Mouse (Mus musculus) neural tube, embryonic 15.5 days (tissue): Measurements from ENCODE around the gene Pik3cd. TPM values are rescaled to one million over a fixed set of nuclear protein-coding genes. Genes with fewer than 3 reads are reported as not detected.

Experiments used
- ATAC-seq: fragments of 200-750 bp; cut with Nextera tagmentation; 2 replicates; pipeline ENCODE4 v1.8.0; 2017; ENCODE audit warnings: mild to moderate bottlenecking, moderate TSS enrichment, moderate library complexity; ENCODE audit not compliant: low FRiP score
- H3K27ac ChIP-seq: fragments of 300-500 bp; sonication (generic); replicated peaks from 2 replicates; pipeline ENCODE4 v1.5.1; 2015; ENCODE audit warnings: mild to moderate bottlenecking, inconsistent platforms
- H3K27me3 ChIP-seq: fragments of 300-500 bp; sonication (generic); replicated peaks from 2 replicates; pipeline ENCODE4 v1.6.1; 2015; ENCODE audit warnings: inconsistent platforms
- H3K36me3 ChIP-seq: fragments of 300-500 bp; sonication (generic); 2 replicates; pipeline ENCODE4 v1.6.1; 2015; ENCODE audit warnings: inconsistent platforms
- H3K4me1 ChIP-seq: fragments of 300-500 bp; sonication (generic); 2 replicates; pipeline ENCODE4 v1.6.1; 2015; ENCODE audit warnings: inconsistent platforms
- H3K4me2 ChIP-seq: fragments of 300-500 bp; sonication (generic); 2 replicates; pipeline ENCODE4 v1.6.1; 2015; ENCODE audit warnings: inconsistent platforms, mild to moderate bottlenecking, moderate library complexity
- H3K4me3 ChIP-seq: fragments of 300-500 bp; sonication (generic); replicated peaks from 2 replicates; pipeline ENCODE4 v1.5.1; 2015; ENCODE audit warnings: mild to moderate bottlenecking, inconsistent platforms
- H3K9ac ChIP-seq: fragments of 300-500 bp; sonication (generic); replicated peaks from 2 replicates; pipeline ENCODE4 v1.6.1; 2015; ENCODE audit warnings: mild to moderate bottlenecking, inconsistent platforms
- H3K9me3 ChIP-seq: fragments of 300-500 bp; sonication (generic); replicated peaks from 2 replicates; pipeline ENCODE4 v1.6.1; 2016; ENCODE audit warnings: inconsistent platforms
- WGBS: fragments of 180-500 bp; shearing (Covaris S2); methylation state at CpG from one replicate; pipeline ENCODE4 v1.1.7; 2015; ENCODE audit warnings: mixed read lengths; 5-methylcytosine and 5-hydroxymethylcytosine counted together
- polyA plus RNA-seq: library from polyadenylated mRNA; unstranded; fragments of >200 nt; fragmentation: Nextera tagmentation; extraction: Ambion mirVana; gene quantifications from 2 replicates; pipeline ENCODE4 v1.2.1, GENCODE M21; 2015

Gene Pik3cd
- polyA plus RNA-seq, 1 experiment from 2014 or later: 16.0 TPM

DNA sequence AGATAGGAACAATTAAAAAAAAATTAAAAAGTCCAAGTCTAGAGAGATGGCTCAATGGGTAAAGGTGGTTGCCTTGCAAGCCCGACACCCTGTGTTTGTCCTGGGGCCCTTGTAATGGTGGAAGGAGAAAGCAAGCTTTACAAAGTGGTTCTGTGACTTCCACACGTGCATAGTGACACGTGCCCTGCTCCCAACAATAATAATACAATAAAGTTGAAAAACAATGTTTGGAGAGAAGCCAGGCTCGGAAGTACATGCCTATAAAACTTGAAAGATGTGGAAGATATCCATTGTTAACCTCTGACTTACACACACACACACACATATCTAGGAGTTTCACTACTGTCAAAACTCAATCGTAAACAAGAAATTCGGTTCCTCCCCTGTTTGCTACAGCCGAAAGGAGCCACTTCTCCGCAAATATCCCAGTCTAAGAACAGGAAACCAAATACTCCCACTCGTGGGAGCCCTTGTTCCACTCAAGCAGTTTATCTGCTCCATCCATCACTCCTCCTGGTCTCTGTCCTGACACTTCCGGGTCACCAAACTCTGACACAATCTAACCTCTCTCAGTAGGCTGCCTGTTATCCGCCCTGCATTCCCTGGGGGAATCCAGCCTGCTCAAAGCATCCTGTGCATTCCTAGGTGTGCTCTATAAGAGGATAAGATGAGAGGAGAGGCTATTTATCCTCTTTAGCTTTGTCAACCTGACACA lies 23.2 kb downstream of the Pik3cd start:
- H3K4me2 ChIP-seq: no peak overlapping the region
- H3K9me3 ChIP-seq: no peaks in the 10 kb centered on the region
- peaks cover 14% of the 10 kb centered on the region for H3K4me1 ChIP-seq
- no peak for ATAC-seq
- no peak overlapping the region for H3K27ac ChIP-seq
- no peaks in the 10 kb centered on the region for H3K27me3 ChIP-seq
- H3K36me3 ChIP-seq: no peaks in the 10 kb centered on the region
- no peak overlapping the region for H3K9ac ChIP-seq
- no peak overlapping the region for H3K4me3 ChIP-seq
- 72% methylated on average over 11 of the region's 11 CpGs for WGBS

- 53% methylated on average over 1 of the region's 1 CpGs for WGBS
- Histone ChIP-seq H3K9ac (no peak overlapping the region), H3K27me3 (no peaks in the 10 kb centered on the region), H3K4me2 (no peak overlapping the region), H3K36me3 (no peaks in the 10 kb centered on the region; the same call in 1 of the 2 replicates), H3K27ac (no peak overlapping the region), H3K9me3 (no peaks in the 10 kb centered on the region), H3K4me1 (peaks cover 18% of the 10 kb centered on the region), H3K4me3 (no peak overlapping the region)
- no peak for ATAC-seq
Observed at GRCm38 (mm10) chr4:149678006-149678405, 24.4 kb downstream of the Pik3cd start.

- Histone ChIP-seq H3K27ac (peak overlapping the region; percentile 84), H3K36me3 (peaks cover 7% of the 10 kb centered on the region; the same call in 1 of the 2 replicates), H3K4me1 (peaks cover 18% of the 10 kb centered on the region), H3K4me3 (peak overlapping the region; percentile 66), H3K4me2 (peak overlapping the region; percentile 83), H3K9me3 (no peaks in the 10 kb centered on the region), H3K27me3 (no peaks in the 10 kb centered on the region), H3K9ac (peak overlapping the region; percentile 56)
- ATAC-seq: peak; percentile 92
- WGBS: under 1% methylated on average over 56 of the region's 60 CpGs
Observed at GRCm38 (mm10) chr4:149675378-149676261, 26.8 kb downstream of the Pik3cd start.

GRCm38 (mm10) chr4:149674814-149675377 lies 27.5 kb downstream of the Pik3cd start:
- H3K4me2 ChIP-seq: peak overlapping the region; percentile 83
- H3K4me1 ChIP-seq: peaks cover 18% of the 10 kb centered on the region
- peak overlapping the region; percentile 66 for H3K4me3 ChIP-seq
- peak overlapping the region; percentile 56 for H3K9ac ChIP-seq
- 9% methylated on average over 8 of the region's 8 CpGs for WGBS
- ATAC-seq: no peak
- H3K27me3 ChIP-seq: no peaks in the 10 kb centered on the region
- H3K9me3 ChIP-seq: no peaks in the 10 kb centered on the region
- H3K27ac ChIP-seq: peak overlapping the region; percentile 84
- peaks cover 12% of the 10 kb centered on the region for H3K36me3 ChIP-seq

DNA sequence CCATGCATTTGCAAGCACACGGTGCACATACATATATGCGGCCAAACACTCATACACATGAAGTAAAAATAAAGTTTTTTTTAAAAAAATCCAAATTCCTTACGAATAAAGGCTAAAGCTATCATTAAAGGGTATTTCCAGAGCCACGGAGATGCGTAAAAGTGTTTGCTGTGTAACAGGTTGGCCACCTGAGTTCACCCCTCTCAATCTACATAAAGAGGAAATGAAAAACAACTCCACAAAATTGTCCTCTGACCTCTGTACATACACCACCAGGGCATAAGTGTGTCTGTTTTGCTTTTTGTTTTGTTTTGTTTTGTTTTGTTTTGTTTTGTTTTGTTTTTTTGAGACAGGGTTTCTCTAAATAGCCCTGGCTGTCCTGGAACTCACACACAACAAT lies 29.6 kb downstream of the Pik3cd start:
- WGBS: 92% methylated on average over 5 of the region's 5 CpGs
- no peaks in the 10 kb centered on the region for H3K27me3 ChIP-seq

GRCm38 (mm10) chr4:149671175-149671574 lies 31.2 kb downstream of the Pik3cd start:
- Histone ChIP-seq H3K9me3 (no peaks in the 10 kb centered on the region), H3K4me2 (no peak overlapping the region), H3K27ac (no peak overlapping the region), H3K4me1 (peaks cover 13% of the 10 kb centered on the region), H3K9ac (no peak overlapping the region), H3K36me3 (peaks cover 12% of the 10 kb centered on the region), H3K27me3 (no peaks in the 10 kb centered on the region), H3K4me3 (no peak overlapping the region)
- 96% methylated on average over 6 of the region's 6 CpGs for WGBS
- ATAC-seq: no peak

More for the DNA sequence above, 29.6 kb downstream of the Pik3cd start:
- no peak overlapping the region for H3K4me3 ChIP-seq
- no peak for ATAC-seq
- no peak overlapping the region for H3K4me2 ChIP-seq
- H3K9me3 ChIP-seq: no peaks in the 10 kb centered on the region
- peaks cover 18% of the 10 kb centered on the region for H3K4me1 ChIP-seq
- H3K27ac ChIP-seq: no peak overlapping the region
- peaks cover 12% of the 10 kb centered on the region for H3K36me3 ChIP-seq
- no peak overlapping the region for H3K9ac ChIP-seq

DNA sequence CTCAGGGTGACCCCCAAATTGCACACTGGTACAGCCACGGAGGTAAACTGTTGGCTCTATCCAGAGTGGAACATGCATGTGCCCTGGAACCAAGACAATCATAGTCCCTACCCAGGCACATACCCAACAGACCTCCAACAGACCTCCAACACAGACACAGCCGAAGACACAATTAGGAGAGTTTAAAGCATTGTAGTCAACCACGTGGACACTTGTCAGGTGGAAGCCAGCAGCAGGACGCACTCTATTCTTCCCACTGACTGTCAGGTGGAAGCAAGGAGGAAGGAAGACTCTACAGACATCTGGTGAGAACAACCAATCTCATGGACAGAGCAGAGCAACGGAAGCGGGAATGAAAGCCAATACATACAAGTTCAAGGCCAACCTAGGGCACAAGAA lies 36.7 kb downstream of the Pik3cd start:
- Histone ChIP-seq H3K36me3 (peaks cover 20% of the 10 kb centered on the region), H3K4me2 (no peak overlapping the region), H3K27ac (no peak overlapping the region), H3K4me3 (no peak overlapping the region), H3K4me1 (no peaks in the 10 kb centered on the region), H3K27me3 (no peaks in the 10 kb centered on the region), H3K9ac (no peak overlapping the region), H3K9me3 (no peaks in the 10 kb centered on the region)
- ATAC-seq: no peak
- 89% methylated on average over 6 of the region's 6 CpGs for WGBS

GRCm38 (mm10) chr4:149665016-149665691 lies 37.2 kb downstream of the Pik3cd start:
- Histone ChIP-seq H3K27me3 (no peaks in the 10 kb centered on the region), H3K4me2 (no peak overlapping the region), H3K9ac (no peak overlapping the region), H3K4me1 (no peaks in the 10 kb centered on the region), H3K36me3 (peaks cover 15% of the 10 kb centered on the region), H3K27ac (no peak overlapping the region), H3K9me3 (no peaks in the 10 kb centered on the region), H3K4me3 (no peak overlapping the region)
- no peak for ATAC-seq
- WGBS: 83% methylated on average over 6 of the region's 6 CpGs

DNA sequence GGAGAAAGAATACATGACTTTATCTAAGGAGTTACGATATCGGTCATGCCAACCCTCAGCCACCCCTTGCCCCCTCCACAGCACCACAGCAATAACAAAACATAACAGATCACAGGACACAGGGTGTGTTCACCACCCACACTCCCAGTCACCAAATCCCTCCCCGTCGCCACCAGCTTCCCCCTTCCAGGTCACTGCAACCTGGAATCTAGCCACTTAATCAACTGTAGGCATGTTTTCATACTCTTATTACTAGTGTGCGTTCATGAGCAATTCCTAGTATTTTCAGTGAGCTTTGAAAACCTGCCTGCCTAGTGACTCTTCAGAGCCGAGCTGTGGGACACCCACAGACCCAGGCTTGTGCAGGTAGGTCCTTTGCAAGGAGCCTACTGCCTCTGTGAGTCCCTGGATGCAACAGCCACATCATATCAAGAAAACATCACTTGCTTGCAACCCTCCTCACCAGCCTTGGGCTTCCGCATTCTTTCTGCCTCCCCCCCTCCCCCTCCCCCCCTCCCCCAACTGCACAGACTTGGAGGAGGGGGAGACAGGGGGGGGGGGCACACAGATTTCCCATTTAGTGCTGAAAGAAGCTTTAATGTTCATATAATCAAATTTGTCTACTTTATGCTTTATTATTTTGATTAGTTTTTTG lies 38.4 kb downstream of the Pik3cd start:
- WGBS: 88% methylated on average over 7 of the region's 7 CpGs
- no peaks in the 10 kb centered on the region for H3K4me1 ChIP-seq
- H3K9me3 ChIP-seq: no peaks in the 10 kb centered on the region

GRCm38 (mm10) chr4:149661967-149662589 lies 40.3 kb downstream of the Pik3cd start:
- WGBS: 91% methylated on average over 14 of the region's 14 CpGs

More for the DNA sequence above, 38.4 kb downstream of the Pik3cd start:
- ATAC-seq: no peak
- H3K27ac ChIP-seq: no peak overlapping the region
- no peak overlapping the region for H3K9ac ChIP-seq
- no peak overlapping the region for H3K4me2 ChIP-seq
- H3K4me3 ChIP-seq: no peak overlapping the region
- H3K36me3 ChIP-seq: peaks cover 23% of the 10 kb centered on the region
- H3K27me3 ChIP-seq: no peaks in the 10 kb centered on the region

More at GRCm38 (mm10) chr4:149661967-149662589, 40.3 kb downstream of the Pik3cd start:
- ATAC-seq: no peak
- no peak overlapping the region for H3K9ac ChIP-seq
- no peaks in the 10 kb centered on the region for H3K9me3 ChIP-seq
- H3K27me3 ChIP-seq: no peaks in the 10 kb centered on the region
- H3K4me3 ChIP-seq: no peak overlapping the region
- H3K4me1 ChIP-seq: no peaks in the 10 kb centered on the region
- H3K27ac ChIP-seq: no peak overlapping the region
- H3K36me3 ChIP-seq: peaks cover 38% of the 10 kb centered on the region
- no peak overlapping the region for H3K4me2 ChIP-seq
